Mouse (Mus musculus) liver, postnatal 0 days (tissue): ENCODE results near the gene Thsd7b. TPM values are rescaled to one million over a fixed set of nuclear protein-coding genes. Genes with fewer than 3 reads are reported as not detected.

ENCODE experiments used
- ATAC-seq: fragments of 200-750 bp; cut with Nextera tagmentation; 2 replicates; pipeline ENCODE4 v1.8.0; 2017; ENCODE audit warnings: mild to moderate bottlenecking, moderate library complexity
- DNase-seq: peaks from one replicate; pipeline ENCODE4 v3.0.0-alpha.2; 2016
- H3K27ac ChIP-seq: fragments of 300-500 bp; sonication (generic); 2 replicates; pipeline ENCODE4 v1.5.1; 2014; ENCODE audit warnings: antibody characterized with exemption, moderate library complexity, mild to moderate bottlenecking, low read depth
- H3K27me3 ChIP-seq: fragments of 300-500 bp; sonication (generic); 2 replicates; pipeline ENCODE4 v1.6.1; 2014; ENCODE audit warnings: low read length, control low read depth, mixed read lengths; ENCODE audit not compliant: insufficient read depth
- H3K36me3 ChIP-seq: fragments of 300-500 bp; sonication (generic); replicated peaks from 2 replicates; pipeline ENCODE4 v1.6.1; 2014; ENCODE audit warnings: mild to moderate bottlenecking, control low read depth, low read length, moderate library complexity, mixed read lengths; ENCODE audit not compliant: insufficient read depth
- H3K4me1 ChIP-seq: fragments of 300-500 bp; sonication (generic); 2 replicates; pipeline ENCODE4 v1.6.1; 2014; ENCODE audit warnings: antibody characterized with exemption, mild to moderate bottlenecking, control low read depth; ENCODE audit not compliant: insufficient read depth
- H3K4me2 ChIP-seq: fragments of 300-500 bp; sonication (generic); 2 replicates; pipeline ENCODE4 v1.6.1; 2014; ENCODE audit warnings: low read depth, mild to moderate bottlenecking, low read length, moderate library complexity, mixed read lengths
- H3K4me3 ChIP-seq: fragments of 300-500 bp; sonication (generic); 2 replicates; pipeline ENCODE4 v1.5.1; 2014; ENCODE audit warnings: low read depth, low read length
- H3K9ac ChIP-seq: fragments of 300-500 bp; sonication (generic); replicated peaks from 2 replicates; pipeline ENCODE4 v1.6.1; 2014; ENCODE audit warnings: mild to moderate bottlenecking, moderate library complexity
- H3K9me3 ChIP-seq: fragments of 300-500 bp; sonication (generic); 2 replicates; pipeline ENCODE4 v1.6.1; 2016; ENCODE audit warnings: mild to moderate bottlenecking, control low read depth, low read length, mixed read lengths
- CTCF ChIP-seq: sonication (generic); IDR thresholded peaks from 2 replicates; pipeline ENCODE4 v1.5.1; 2016; ENCODE audit warnings: antibody characterized with exemption, low read depth
- EP300 ChIP-seq: IDR thresholded peaks from 2 replicates; pipeline ENCODE4 v1.6.1; 2016; ENCODE audit warnings: antibody characterized with exemption, low read depth, mild to moderate bottlenecking
- WGBS: fragments of 180-500 bp; shearing (Covaris S2); extraction: QIAGEN DNeasy Blood & Tissue Kit; methylation state at CpG from one replicate; pipeline ENCODE4 v1.1.7; 2014; ENCODE audit not compliant: insufficient replicate concordance; 5-methylcytosine and 5-hydroxymethylcytosine counted together
- polyA plus RNA-seq: library from polyadenylated mRNA; unstranded; fragments of >200 nt; fragmentation: Nextera tagmentation; extraction: Ambion mirVana; gene quantifications from 2 replicates; pipeline ENCODE4 v1.2.1, GENCODE M21; 2015

Gene Thsd7b
- polyA plus RNA-seq, result 0.09 and 0.15 TPM in 2 replicates

GRCm38 (mm10) chr1:129272982-129273937 is at the start of gene Thsd7b:
TSS of gene Thsd7b (plus strand) at chr1:129273302.
- 2% methylated on average over 44 of the region's 45 CpGs for WGBS
- Histone ChIP-seq H3K4me1 (no peaks in the 10 kb centered on the region), H3K9ac (no peak within 1 kb of the TSS), H3K9me3 (no peaks in the 10 kb centered on the region), H3K27me3 (peaks cover 10% of the 10 kb centered on the region), H3K36me3 (no peaks in the 10 kb centered on the region), H3K4me3 (no peak within 1 kb of the TSS), H3K4me2 (no peak within 1 kb of the TSS), H3K27ac (no peak within 1 kb of the TSS)
- TF ChIP-seq EP300 (no peak), CTCF (no peak)
- no peak for DNase-seq
- ATAC-seq, result no peak

GRCm38 (mm10) chr1:129244292-129244691 is 28.8 kb upstream of the Thsd7b start:
- Histone ChIP-seq H3K4me2 (no peak overlapping the region), H3K27me3 (no peaks in the 10 kb centered on the region), H3K9me3 (no peaks in the 10 kb centered on the region), H3K4me1 (no peaks in the 10 kb centered on the region), H3K27ac (no peak overlapping the region), H3K4me3 (no peak overlapping the region), H3K36me3 (no peaks in the 10 kb centered on the region), H3K9ac (no peak overlapping the region)
- ATAC-seq (no peak), DNase-seq (no peak)
- WGBS, result 52% methylated on average over 3 of the region's 3 CpGs
- TF ChIP-seq EP300, result no peak
- TF ChIP-seq CTCF, result peak; percentile 50

GRCm38 (mm10) chr1:129250704-129251443 is 22.2 kb upstream of the Thsd7b start:
- no peak for DNase-seq
- no peak for ATAC-seq

GRCm38 (mm10) chr1:129266684-129267083 is 6.4 kb upstream of the Thsd7b start:
- Histone ChIP-seq H3K36me3 (no peaks in the 10 kb centered on the region), H3K27ac (no peak overlapping the region), H3K9me3 (no peaks in the 10 kb centered on the region), H3K4me3 (no peak overlapping the region), H3K4me1 (no peaks in the 10 kb centered on the region), H3K27me3 (no peaks in the 10 kb centered on the region), H3K9ac (no peak overlapping the region), H3K4me2 (no peak overlapping the region)
- ATAC-seq (no peak), DNase-seq (no peak)
- TF ChIP-seq CTCF, result no peak
- no peak for TF ChIP-seq EP300
- WGBS, result 71% methylated on average over 3 of the region's 3 CpGs

More at GRCm38 (mm10) chr1:129250704-129251443, 22.2 kb upstream of the Thsd7b start:
- Histone ChIP-seq H3K9ac (no peak overlapping the region), H3K4me1 (no peaks in the 10 kb centered on the region), H3K36me3 (no peaks in the 10 kb centered on the region), H3K27me3 (no peaks in the 10 kb centered on the region), H3K9me3 (no peaks in the 10 kb centered on the region), H3K4me2 (no peak overlapping the region), H3K27ac (no peak overlapping the region), H3K4me3 (no peak overlapping the region)
- no peak for TF ChIP-seq EP300
- no peak for TF ChIP-seq CTCF
- 69% methylated on average over 6 of the region's 6 CpGs for WGBS

GRCm38 (mm10) chr1:129304173-129304572 is 31.1 kb downstream of the Thsd7b start:
- WGBS, result 84% methylated on average over 1 of the region's 1 CpGs

GRCm38 (mm10) chr1:129324388-129324787 is 51.3 kb downstream of the Thsd7b start:
- H3K27ac ChIP-seq, result no peak overlapping the region
- DNase-seq (no peak), ATAC-seq (no peak)
- no peaks in the 10 kb centered on the region for H3K9me3 ChIP-seq
- TF ChIP-seq EP300, result no peak
- no peak for TF ChIP-seq CTCF
- WGBS, result 67% methylated on average over 6 of the region's 6 CpGs
- H3K27me3 ChIP-seq, result no peaks in the 10 kb centered on the region
- no peaks in the 10 kb centered on the region for H3K4me1 ChIP-seq
- no peaks in the 10 kb centered on the region for H3K36me3 ChIP-seq
- no peak overlapping the region for H3K4me2 ChIP-seq
- H3K9ac ChIP-seq, result no peak overlapping the region
- H3K4me3 ChIP-seq, result no peak overlapping the region

More at GRCm38 (mm10) chr1:129304173-129304572, 31.1 kb downstream of the Thsd7b start:
- TF ChIP-seq EP300, result no peak
- no peak for TF ChIP-seq CTCF
- H3K9me3 ChIP-seq, result no peaks in the 10 kb centered on the region
- H3K4me2 ChIP-seq, result no peak overlapping the region
- DNase-seq (no peak), ATAC-seq (no peak)
- no peak overlapping the region for H3K4me3 ChIP-seq
- H3K9ac ChIP-seq, result no peak overlapping the region
- no peaks in the 10 kb centered on the region for H3K27me3 ChIP-seq
- H3K36me3 ChIP-seq, result no peaks in the 10 kb centered on the region
- no peak overlapping the region for H3K27ac ChIP-seq
- no peaks in the 10 kb centered on the region for H3K4me1 ChIP-seq
